Mouse (Mus musculus) CD4-positive helper T cell, adult 2 months (primary cell): Measurements from ENCODE around the gene Ntn5.
A peak's percentile ranks its signal among the peaks of the same experiment; 100 is the strongest.

Experiments
- DNase-seq: peaks from one replicate; pipeline ENCODE4 v3.0.0-alpha.2; 2012; ENCODE audit warnings: low read depth, missing footprints, low spot score

Ntn5 gene

DNA sequence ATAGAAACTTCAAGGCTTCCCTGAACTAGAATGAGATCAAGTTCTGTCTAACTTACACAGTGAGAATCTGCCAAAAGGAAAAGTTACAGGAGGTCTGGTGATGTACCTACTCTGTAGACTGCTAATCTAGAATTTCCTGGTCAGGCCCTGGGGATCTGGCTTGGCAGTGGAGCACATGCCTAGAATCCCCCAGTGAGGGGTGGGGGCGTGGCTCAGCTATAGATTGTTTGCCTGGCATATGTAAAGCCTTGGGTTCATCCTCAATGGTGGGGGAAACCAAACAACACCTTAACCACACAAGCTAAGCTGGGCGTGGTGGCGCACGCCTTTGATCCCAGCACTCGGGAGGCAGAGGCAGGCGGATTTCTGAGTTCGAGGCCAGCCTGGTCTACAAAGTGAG lies 14.1 kb downstream of the Ntn5 start:
- no peak for DNase-seq

DNA sequence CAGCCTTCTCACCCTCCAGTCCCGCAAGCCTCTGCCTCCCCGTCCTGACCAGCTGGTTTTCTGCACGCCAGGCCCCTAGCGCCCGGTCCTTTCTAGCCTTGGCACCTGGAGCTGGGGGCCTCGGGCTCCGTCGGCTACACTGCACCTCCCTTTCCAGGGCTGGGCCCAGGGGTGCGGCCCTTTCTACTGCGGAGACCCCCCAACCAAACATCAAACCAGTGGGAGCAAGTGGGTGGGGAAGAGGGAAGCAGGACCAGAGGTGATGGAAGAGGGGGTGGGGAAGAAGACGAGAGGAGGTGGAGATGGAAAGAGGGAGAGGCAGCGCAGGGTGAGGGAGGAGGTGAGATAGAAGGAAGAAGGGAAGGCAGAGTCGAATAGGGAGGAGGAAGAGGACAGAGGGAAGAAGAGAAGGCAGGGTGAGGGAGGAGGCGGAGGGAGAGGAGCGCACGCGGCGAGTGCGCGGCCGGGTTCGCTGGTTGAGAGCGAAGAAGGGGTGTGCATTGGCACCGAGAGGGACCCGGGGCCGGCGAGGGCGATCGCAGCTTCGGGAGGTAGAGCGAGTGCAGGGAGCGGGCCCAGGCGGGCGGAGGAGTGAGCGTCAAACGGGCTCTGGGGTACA lies 15.8 kb downstream of the Ntn5 start, which contains the start of gene Car11:
Car11 (plus strand) TSS at position 321 of the 619 bp plus-strand sequence.
- DNase-seq = no peak

DNA sequence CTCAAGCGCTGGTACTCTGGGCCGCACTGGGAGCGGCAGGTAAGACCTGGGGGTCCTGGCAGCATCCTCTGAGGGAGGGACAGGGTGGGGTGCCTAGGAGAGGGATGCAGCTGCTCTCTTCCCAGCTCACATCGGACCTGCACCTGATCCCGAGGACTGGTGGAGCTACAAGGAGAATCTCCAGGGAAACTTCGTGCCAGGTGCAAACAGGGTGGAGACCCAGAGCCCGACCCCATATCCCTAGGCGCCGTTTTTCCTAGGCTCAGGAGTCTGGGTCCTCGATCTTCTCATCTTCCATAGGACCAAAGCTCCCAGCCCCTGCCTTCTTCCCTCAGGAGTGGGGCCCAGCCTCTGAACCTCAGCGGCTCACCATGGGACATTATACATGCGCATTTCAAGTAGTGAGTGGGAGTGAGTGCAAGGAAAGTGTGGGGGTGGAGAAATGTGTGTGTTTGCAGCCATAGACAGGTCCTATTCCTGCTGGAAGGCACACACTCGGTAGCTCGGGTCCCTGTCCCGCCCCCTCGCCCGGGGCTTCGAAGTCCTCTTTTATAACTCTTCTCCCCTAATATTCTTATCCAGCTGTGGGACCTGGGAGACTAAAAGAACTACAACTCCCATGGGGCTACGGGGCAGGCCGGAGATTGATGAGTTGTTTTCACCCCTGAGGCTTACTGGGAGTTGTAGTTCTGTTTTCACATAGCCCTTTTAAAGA lies 16.6 kb downstream of the Ntn5 start:
- peak; percentile 73 for DNase-seq

DNA sequence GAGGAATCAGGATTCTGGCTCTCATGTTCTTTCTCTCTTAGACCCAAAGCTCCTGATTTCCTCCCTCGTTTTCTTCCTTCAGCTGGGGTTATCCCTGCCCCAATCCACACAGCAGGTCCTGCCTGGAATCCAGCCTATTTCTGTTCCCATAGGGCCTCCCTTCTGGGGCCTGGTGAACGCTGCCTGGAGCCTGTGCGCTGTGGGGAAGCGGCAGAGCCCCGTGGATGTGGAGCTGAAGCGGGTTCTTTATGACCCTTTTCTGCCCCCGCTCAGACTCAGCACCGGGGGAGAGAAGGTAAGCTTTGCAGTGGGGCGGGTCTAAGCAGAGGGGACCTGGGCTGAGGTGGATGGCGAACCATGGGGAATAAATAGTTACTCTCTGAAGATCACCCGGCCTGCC lies 17.2 kb downstream of the Ntn5 start:
- no peak for DNase-seq

DNA sequence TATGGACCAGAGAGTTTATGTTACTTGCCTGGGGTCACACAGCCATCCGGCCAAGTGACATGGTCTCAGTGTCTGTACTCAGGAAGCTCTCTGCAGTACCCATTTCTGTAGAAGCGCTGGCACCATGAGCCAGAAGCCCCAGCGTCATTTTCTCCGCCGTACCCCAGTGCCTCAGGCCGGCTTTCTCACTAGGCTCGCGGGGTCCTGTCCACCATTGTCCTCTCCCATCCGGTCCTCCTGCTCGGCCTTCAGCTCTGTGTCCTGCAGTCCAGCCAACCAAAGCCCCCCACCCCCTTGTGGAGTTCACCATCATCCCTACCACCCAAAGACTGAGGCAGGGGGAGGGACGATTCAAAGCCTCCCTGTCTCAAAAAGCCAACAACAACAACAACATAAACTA lies 17.8 kb downstream of the Ntn5 start:
- no peak for DNase-seq

DNA sequence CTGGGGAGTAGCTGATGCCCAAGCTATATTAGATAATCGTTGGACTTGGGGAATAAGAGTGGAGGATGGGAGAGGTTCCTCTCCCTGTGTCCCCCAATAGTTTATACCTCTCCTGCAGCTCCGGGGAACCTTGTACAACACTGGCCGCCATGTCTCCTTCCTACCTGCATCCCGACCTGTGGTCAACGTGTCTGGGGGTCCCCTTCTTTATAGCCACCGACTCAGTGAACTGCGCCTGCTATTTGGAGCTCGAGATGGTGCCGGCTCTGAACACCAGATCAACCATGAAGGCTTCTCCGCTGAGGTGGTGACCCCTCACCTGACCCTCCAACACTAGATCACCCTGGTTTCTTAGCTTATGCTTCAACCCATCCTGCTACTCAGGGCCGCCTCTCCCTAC lies 18.5 kb downstream of the Ntn5 start:
- no peak for DNase-seq

DNA sequence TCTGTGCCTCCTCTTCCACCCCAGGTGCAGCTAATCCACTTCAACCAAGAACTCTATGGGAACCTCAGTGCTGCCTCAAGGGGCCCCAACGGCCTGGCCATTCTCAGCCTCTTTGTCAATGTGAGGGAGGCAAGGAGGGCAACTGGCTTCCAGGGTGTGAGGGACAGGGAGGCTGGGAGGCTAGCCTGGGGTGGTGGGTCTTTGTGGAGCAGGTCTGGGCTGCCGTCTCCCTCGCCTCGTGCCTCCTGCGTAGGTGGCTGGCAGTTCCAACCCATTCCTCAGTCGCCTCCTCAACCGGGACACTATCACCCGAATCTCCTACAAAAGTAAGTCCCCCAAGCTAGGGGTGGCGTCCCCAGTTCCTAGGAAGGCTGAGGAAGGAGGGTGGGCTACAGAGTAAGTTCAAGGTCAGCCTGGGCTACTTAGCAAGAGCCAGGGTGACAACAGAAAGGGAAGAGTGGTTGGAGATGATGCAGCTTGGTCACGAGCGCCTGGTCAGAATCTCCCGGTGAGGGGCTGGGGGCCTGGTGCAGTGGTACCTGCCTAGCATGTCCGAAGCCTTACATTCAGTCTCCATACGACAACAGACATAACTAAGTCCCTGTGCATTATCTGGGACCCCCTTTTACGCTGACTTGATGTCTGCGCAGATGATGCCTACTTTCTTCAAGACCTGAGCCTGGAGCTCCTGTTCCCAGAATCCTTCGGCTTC lies 19.1 kb downstream of the Ntn5 start:
- DNase-seq = no peak

DNA sequence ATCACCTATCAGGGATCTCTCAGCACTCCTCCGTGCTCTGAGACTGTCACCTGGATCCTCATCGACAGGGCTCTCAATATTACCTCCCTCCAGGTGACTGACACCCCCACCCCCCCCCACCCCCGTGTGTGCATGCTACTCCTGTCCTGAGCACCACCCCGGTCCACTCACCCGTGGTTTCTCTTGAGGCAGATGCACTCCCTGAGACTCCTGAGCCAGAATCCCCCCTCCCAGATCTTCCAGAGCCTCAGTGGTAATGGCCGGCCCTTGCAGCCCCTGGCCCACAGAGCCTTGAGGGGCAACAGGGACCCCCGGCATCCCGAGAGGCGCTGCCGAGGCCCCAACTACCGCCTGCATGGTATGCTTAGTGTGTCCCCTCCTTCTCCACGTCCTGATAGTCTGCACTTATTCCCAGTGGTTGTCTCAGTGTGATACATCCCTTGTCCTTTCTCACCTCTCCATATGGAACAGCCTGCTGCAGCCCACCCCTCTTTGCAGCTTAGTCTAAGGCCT lies 19.8 kb downstream of the Ntn5 start:
- no peak for DNase-seq

DNA sequence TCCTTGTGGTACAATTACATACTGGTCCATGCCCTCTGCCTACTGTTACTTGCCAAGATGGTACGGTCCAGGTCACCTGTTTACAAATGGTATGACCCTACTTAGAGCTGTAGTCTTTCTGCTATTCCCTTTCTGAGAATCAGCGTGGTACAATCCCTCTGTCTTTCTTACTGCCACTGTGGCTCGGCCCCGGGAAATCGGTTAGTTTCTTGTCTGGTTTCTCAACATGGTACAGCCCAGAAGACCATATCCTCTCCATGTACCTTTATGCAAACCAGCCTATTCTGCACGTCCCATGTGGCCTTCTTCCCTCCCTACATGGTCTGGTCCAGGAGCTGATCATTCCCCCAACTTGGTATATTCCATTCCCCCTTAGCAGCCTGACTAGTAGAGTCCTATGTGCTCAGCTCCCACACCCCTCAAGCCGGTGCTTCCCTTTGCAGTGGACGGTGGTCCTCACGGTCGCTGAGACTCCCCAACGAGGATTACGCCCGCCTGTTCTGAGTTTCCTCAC lies 20.3 kb downstream of the Ntn5 start:
- DNase-seq = peak; percentile 82

DNA sequence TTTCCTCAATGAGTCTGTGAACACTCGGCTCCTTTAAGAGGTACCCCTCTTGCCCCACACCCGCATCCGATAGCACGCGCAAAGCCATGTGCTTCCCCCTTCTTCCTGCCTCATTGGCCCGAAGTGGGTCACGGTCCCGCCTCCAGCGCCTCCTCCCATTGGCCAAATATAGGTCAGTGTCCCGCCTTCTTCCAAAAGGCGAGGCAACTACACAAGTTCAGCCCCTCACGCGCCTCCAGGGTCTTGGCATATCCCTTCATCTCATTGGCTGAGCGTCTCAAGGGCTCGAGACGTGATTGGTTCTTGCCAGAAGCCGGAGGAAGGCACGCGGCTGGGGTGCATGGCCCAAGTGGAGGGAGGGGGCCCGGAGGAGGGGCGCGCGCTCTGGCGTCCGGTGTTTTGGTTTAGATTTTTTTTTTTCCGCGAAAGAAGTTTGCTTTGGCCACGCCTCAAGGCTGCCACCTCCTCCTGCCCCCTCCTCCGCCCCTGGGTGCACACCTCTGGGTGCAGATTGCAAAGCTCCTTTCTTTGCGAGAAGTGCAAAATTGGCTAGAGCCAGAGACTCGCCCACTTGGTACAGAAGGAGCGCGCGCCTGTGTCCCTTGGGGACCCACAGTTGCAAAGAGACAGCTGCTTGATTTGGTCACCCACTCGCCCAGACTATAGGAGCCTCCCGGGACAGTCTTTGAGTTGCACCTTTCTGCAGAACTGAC lies 21.1 kb downstream of the Ntn5 start, which contains the start of gene Dbp:
Dbp (plus strand) TSS at position 359 of the 713 bp plus-strand sequence.
- DNase-seq = peak; percentile 99

DNA sequence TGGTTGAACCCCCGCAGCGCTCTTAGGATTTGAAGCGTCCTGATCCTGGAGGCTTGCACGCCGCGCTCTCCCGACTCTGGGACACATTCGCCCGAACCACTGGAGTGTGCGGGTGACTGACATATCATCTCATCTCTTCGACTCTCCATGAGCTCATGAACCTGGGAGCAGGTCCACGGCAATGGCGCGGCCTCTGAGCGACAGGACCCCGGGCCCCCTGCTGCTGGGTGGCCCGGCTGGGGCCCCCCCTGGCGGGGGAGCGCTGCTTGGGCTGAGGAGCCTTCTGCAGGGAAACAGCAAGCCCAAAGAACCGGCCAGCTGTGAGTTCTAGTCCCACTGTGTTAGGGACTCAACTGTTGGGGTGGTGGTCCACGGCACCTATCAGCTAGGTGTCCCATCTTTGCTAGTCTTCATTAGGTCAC lies 21.6 kb downstream of the Ntn5 start:
- no peak for DNase-seq

DNA sequence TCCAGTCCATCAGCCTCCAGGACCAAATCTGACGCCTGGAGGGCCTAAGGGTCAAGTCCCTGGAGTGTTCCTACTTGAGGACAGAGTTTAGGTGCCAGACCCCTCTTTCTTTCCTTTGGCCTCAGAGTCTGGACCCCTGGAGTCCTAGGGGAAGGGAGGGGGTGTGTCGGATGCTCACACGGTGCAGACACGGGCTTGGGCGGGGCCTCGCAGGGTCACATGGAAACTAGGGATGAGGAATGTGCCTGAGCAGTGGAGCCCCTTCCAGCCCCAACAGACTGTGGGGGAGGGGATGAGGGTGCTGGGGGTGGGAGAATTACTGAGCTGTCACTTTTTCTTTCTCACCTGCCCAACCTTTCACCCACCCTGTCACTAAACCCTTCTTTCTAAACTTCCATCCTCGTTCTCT lies 22.1 kb downstream of the Ntn5 start:
- DNase-seq = peak; percentile 51

DNA sequence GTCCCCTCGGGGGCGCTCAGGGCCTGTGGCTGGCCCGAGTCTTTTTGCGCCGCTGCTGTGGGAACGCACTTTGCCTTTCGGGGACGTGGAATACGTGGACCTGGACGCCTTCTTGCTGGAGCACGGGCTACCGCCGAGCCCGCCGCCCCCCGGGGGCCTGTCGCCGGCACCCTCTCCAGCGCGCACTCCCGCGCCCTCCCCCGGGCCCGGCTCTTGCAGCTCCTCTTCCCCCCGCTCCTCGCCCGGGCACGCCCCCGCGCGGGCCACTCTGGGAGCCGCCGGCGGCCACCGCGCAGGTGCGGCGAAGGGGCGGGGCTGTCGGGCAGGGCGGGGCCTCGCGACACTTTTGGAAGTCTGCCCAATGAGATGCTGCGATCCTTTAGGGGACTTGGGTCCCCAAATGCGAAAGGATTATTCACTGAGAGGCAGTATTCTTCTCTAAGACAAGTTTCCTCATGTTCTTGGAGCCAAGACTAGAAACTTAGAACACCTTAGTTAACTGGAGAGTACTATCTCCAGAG lies 23.0 kb downstream of the Ntn5 start:
- DNase-seq = peak; percentile 89

DNA sequence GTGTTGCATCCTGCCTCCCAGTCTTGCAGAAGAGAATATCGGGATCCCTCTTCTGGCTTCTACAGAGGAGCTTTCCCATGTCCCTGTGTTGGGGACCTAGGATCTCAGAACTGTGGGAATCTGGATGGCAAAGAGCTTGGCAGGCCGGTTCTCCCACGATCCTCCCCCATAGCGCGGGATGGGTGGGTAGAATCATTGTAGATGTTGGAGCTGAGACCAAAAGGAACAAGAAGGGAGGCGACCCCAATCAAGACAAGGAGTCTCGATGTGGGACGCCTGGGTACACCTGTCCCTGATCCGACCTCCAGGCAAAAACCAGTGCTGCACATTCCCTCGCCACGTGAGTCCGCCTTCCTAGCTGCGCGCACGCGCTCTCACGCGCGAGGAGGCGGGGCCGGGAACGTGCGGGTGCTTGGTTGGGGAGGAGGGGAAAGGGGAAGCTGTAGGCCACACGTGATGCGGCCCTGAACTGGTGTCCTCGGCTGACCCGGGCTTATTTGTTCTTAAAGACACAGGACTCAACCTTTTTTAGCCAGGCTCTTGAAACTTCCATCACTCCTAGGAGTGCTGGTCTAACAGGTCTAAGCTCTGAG lies 23.6 kb downstream of the Ntn5 start:
- peak; percentile 94 for DNase-seq

DNA sequence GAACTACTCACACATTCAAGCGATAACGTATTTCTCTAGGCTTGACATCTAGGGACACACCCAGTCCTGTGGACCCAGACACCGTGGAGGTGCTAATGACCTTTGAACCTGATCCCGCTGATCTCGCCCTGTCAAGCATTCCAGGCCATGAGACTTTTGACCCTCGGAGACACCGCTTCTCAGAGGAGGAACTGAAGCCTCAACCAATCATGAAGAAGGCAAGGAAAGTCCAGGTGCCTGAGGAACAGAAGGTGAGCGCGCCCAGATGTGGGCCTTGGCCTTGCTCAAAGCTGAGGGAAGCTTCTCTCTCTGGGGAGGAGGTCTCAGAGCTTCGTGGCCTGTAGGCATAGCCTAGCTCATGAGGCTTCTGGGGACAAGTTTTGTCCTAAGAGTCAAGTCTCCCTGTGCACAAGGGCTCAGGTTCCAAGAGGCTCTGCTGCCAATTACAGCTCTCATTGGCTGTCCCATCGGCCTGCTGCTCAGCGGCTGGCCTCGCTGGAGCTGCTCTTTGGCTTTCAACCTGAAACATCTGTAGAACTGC lies 24.5 kb downstream of the Ntn5 start:
- no peak for DNase-seq

DNA sequence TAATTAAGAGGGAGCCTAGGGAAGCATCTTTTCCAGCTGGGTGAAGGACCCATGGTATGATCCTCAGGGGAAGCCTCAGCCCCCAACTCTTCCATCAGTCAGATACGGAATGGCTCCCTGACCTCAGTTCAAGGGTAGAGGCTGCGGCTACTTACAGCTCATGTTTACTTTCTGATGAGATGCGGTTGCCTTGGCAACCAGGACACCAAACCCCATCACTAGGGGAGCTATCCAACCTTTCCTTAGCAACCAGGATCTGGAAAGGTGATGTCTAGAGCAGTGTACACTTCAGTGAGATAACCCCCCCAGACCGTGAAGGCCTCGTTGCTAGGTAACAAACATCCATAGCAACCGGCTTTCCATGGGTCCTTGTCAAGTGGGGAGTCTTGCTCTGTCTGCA lies 25.2 kb downstream of the Ntn5 start:
- DNase-seq = peak; percentile 51

DNA sequence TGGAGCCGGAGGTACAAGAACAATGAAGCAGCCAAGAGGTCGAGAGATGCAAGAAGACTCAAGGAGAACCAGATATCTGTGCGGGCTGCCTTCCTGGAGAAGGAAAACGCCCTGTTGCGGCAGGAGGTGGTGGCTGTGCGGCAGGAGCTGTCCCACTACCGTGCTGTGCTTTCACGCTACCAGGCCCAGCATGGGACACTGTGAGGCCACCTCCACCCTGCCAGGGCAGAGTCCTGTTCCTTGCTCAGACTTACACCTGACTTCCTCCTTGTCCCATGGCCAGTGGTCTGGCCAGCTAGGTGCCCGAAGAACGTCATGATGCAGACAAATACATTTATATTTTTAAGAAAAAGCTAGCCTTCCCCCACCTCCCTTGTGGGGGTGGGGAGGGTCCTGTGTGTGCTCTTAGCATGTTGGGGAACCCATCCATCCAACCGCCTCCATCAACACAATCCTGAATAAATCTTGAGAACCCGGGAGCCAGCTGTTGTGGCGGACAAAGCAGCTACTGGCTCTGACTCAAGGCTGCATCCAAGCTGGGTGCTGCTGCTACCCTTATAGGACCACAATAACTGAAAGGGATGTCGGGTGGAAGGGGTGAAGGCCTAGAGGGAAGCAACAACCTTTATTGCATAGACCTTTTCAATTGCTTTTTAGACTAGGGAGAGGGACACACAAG lies 26.0 kb downstream of the Ntn5 start:
- DNase-seq = no peak

DNA sequence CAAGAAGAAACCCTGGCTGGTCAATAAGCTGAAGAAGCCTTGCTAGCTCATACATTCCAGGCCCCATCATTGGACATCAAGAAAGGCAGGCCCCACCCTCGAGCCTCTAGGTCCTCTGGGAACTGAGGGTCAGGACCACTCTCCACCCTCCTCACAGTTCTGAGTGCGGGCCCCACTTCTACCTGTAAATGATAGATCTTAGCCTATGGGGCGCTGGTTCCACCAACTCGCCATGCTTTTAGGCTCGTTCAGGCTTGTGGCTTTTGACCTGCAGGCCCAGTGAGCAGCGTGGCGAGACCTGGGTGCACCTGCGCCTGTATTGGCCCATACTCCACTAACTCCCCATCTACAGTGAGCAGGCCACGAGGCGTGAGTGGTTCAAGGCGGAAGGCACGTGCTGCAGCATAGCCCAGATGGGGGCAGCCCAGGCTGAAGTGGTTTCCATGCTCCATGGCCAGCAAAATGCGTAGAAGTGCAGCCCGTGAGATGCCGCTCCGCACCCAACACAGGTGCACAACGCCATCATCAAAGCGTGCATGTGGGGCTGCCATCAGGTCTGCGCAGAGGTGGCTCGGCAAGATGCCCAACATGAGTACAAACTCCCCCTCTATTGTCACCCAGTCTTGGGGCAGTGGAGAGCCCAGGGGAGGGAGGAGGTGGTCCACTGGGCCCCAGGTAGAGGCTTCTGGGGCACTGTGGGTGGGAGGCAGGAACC lies 26.8 kb downstream of the Ntn5 start:
- no peak for DNase-seq

DNA sequence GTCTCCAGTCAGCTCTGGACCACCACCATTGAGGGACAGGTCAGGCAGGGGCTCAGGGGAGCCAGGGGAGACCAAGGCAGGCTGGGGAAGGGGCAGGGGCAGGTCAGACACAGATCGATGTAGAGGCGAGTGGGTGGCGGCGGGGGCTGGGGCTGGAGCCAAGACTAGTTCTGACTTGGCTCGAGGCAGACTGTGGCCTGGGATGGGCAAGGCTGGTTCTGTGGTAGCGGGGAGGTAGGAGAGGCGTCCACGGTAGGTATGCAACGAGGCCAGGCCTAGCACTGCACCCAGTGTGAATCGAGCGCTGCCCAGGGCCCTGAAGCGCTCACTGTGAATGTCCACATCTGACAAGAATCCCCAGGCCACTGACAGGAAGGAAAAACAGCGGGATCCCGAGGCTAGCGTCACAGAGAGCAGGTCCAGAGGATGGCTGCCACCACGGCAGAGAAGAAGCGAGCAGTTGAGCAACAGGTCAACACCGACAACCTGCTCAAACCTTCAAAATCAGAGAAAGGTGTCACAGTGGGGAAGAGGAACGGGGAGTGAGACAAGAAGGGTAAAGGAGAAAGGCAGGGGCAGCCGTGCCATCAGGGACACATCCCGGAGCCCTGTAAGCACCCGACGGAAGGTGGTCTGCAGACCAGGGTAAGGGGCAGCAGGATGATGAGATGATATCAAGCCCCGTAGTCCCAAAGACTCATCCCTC lies 27.6 kb downstream of the Ntn5 start:
- no peak for DNase-seq
